Mouse (Mus musculus) hindbrain, embryonic 16.5 days (tissue): ENCODE results near the gene Tnip2. TPM values are rescaled to one million over a fixed set of nuclear protein-coding genes. Genes with fewer than 3 reads are reported as not detected.

Source experiments
- ATAC-seq: fragments of 200-750 bp; cut with Nextera tagmentation; 2 replicates; pipeline ENCODE4 v1.8.0; 2017; ENCODE audit warnings: moderate TSS enrichment, moderate library complexity
- H3K27ac ChIP-seq: fragments of 300-500 bp; sonication (generic); 2 replicates; pipeline ENCODE4 v1.5.1; 2014; ENCODE audit warnings: low read depth, mild to moderate bottlenecking, control low read depth, low read length, moderate library complexity
- H3K27me3 ChIP-seq: fragments of 300-500 bp; sonication (generic); replicated peaks from 2 replicates; pipeline ENCODE4 v1.6.1; 2014; ENCODE audit warnings: low read length; ENCODE audit not compliant: control insufficient read depth, insufficient read depth
- H3K36me3 ChIP-seq: fragments of 300-500 bp; sonication (generic); 2 replicates; pipeline ENCODE4 v1.6.1; 2014; ENCODE audit warnings: mild to moderate bottlenecking, low read length, moderate library complexity, mixed read lengths; ENCODE audit not compliant: control insufficient read depth, insufficient read depth
- H3K4me1 ChIP-seq: fragments of 300-500 bp; sonication (generic); 2 replicates; pipeline ENCODE4 v1.6.1; 2014; ENCODE audit warnings: low read depth, low read length; ENCODE audit not compliant: control insufficient read depth, insufficient read depth
- H3K4me2 ChIP-seq: fragments of 300-500 bp; sonication (generic); 2 replicates; pipeline ENCODE4 v1.6.1; 2014; ENCODE audit warnings: mild to moderate bottlenecking, low read length, control low read depth, moderate library complexity
- H3K4me3 ChIP-seq: fragments of 300-500 bp; sonication (generic); 2 replicates; pipeline ENCODE4 v1.5.1; 2014; ENCODE audit warnings: mild to moderate bottlenecking, low read length, control low read depth, moderate library complexity
- H3K9ac ChIP-seq: fragments of 300-500 bp; sonication (generic); 2 replicates; pipeline ENCODE4 v1.6.1; 2014; ENCODE audit warnings: low read depth, mild to moderate bottlenecking, control low read depth, low read length, moderate library complexity
- H3K9me3 ChIP-seq: fragments of 300-500 bp; sonication (generic); 2 replicates; pipeline ENCODE4 v1.6.1; 2014; ENCODE audit warnings: mild to moderate bottlenecking, low read length, moderate library complexity; ENCODE audit not compliant: control insufficient read depth
- WGBS: fragments of 180-500 bp; shearing (Covaris S2); extraction: QIAGEN DNeasy Blood & Tissue Kit; methylation state at CpG from one replicate; pipeline ENCODE4 v1.1.7; 2014; 5-methylcytosine and 5-hydroxymethylcytosine counted together
- polyA plus RNA-seq: library from polyadenylated mRNA; unstranded; fragments of >200 nt; fragmentation: Nextera tagmentation; extraction: Ambion mirVana; gene quantifications from 2 replicates; pipeline ENCODE4 v1.2.1, GENCODE M21; 2015

Gene Tnip2
- polyA plus RNA-seq, 1 experiment from 2014 or later: 15.1 TPM

- Histone ChIP-seq H3K9me3 (no peaks in the 10 kb centered on the region), H3K4me1 (peaks cover 9% of the 10 kb centered on the region), H3K4me3 (no peak overlapping the region), H3K9ac (no peak overlapping the region), H3K27me3 (peaks cover 3% of the 10 kb centered on the region; the same call in 1 of the 2 replicates), H3K36me3 (no peaks in the 10 kb centered on the region), H3K4me2 (no peak overlapping the region), H3K27ac (no peak overlapping the region)
- ATAC-seq: no peak
These were observed 1.3 kb upstream of the Tnip2 start for GRCm38 (mm10) chr5:34515096-34515495.

GRCm38 (mm10) chr5:34514218-34514566, 401 bp upstream of the Tnip2 start:
- peak overlapping the region; percentile 77 for H3K4me3 ChIP-seq
- 23% methylated on average over 7 of the region's 7 CpGs for WGBS
- no peak; the same call in 1 of the 2 replicates for ATAC-seq
- no peak overlapping the region for H3K27ac ChIP-seq
- no peaks in the 10 kb centered on the region for H3K9me3 ChIP-seq
- H3K36me3 ChIP-seq: no peaks in the 10 kb centered on the region
- H3K9ac ChIP-seq: peak overlapping the region; percentile 56
- peaks cover 3% of the 10 kb centered on the region; the same call in 1 of the 2 replicates for H3K27me3 ChIP-seq
- peak overlapping the region; percentile 95 for H3K4me2 ChIP-seq
- peaks cover 9% of the 10 kb centered on the region for H3K4me1 ChIP-seq

GRCm38 (mm10) chr5:34512486-34512885, 1.3 kb downstream of the Tnip2 start:
- Histone ChIP-seq H3K4me2 (no peak overlapping the region), H3K9ac (no peak overlapping the region)

GRCm38 (mm10) chr5:34502821-34503220, 11.0 kb downstream of the Tnip2 start:
- H3K9me3 ChIP-seq: no peaks in the 10 kb centered on the region
- ATAC-seq: no peak

More at GRCm38 (mm10) chr5:34512486-34512885, 1.3 kb downstream of the Tnip2 start:
- H3K36me3 ChIP-seq: no peaks in the 10 kb centered on the region
- H3K4me3 ChIP-seq: no peak overlapping the region
- H3K27me3 ChIP-seq: peaks cover 3% of the 10 kb centered on the region; the same call in 1 of the 2 replicates
- H3K27ac ChIP-seq: no peak overlapping the region
- ATAC-seq: no peak
- peaks cover 9% of the 10 kb centered on the region for H3K4me1 ChIP-seq
- WGBS: 92% methylated on average over 3 of the region's 3 CpGs
- no peaks in the 10 kb centered on the region for H3K9me3 ChIP-seq

DNA sequence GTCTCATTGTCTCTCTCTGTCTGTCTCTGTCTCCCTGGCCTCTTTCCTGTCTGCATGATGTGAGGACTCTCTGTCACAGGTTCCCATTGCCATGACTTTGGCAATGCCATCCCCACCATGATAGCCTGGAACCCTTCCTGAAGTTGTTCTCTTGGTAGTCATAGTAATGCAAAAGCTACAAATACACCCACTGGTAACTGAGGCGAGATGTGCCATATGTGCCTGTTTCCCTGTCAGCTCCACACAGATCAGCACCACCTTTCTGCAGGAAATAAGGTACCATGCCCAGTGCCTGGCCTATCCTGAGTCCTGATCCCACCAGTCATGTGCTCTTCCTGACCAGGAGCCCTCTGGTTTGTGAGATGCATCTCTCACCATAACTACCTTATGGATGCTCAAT, 11.4 kb downstream of the Tnip2 start:
- 91% methylated on average over 1 of the region's 1 CpGs for WGBS
- Histone ChIP-seq H3K4me2 (no peak overlapping the region), H3K4me3 (no peak overlapping the region), H3K36me3 (no peaks in the 10 kb centered on the region), H3K27ac (no peak overlapping the region), H3K27me3 (no peaks in the 10 kb centered on the region), H3K9ac (no peak overlapping the region), H3K4me1 (no peaks in the 10 kb centered on the region), H3K9me3 (no peaks in the 10 kb centered on the region)
- ATAC-seq: no peak

More at GRCm38 (mm10) chr5:34502821-34503220, 11.0 kb downstream of the Tnip2 start:
- Histone ChIP-seq H3K9ac (no peak overlapping the region), H3K36me3 (no peaks in the 10 kb centered on the region), H3K27me3 (no peaks in the 10 kb centered on the region), H3K4me2 (no peak overlapping the region), H3K4me3 (no peak overlapping the region), H3K27ac (no peak overlapping the region), H3K4me1 (no peaks in the 10 kb centered on the region)
- 69% methylated on average over 6 of the region's 6 CpGs for WGBS

DNA sequence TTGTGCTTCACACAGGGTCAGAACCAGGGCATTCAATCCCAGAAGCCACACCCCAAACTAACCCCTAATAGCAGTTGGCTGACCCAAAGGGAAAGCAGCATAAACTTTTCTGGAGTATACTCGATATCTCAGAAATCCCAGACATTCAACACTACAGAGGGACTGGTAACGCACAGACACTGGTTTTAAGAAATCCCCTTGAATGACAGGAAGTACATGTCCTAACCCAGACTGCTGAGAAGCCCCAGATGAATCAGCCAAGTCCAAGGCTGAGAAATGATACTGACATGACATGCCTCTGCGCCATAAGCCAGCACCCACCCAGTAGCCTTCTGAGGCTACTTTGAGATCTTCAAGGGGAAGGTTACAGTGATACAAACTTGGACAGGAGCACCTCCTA, 12.2 kb downstream of the Tnip2 start:
- WGBS: 92% methylated on average over 3 of the region's 3 CpGs
- no peak overlapping the region for H3K4me2 ChIP-seq
- no peak overlapping the region for H3K4me3 ChIP-seq
- no peaks in the 10 kb centered on the region for H3K9me3 ChIP-seq
- no peak overlapping the region for H3K27ac ChIP-seq
- H3K4me1 ChIP-seq: no peaks in the 10 kb centered on the region
- no peak for ATAC-seq
- H3K27me3 ChIP-seq: no peaks in the 10 kb centered on the region
- no peaks in the 10 kb centered on the region for H3K36me3 ChIP-seq
- no peak overlapping the region for H3K9ac ChIP-seq

DNA sequence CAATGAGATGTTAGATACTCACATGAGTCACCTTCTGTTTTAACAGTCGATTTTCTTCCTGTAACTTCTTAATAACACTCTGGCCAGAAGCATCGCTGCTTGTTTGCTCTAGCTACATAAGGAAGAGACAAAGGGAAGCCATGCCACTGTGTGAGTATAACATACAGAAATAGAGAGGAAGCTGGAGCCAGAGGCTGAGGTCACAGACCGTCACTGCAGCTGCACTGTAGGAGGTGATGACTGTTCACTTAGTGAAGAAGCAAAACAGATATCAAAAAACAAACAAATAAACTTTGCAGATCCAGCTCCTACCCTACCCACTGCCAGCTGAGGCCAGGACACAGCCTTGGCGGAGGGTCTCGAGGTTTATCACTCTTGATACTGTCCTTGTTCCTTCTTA, 12.9 kb downstream of the Tnip2 start:
- Histone ChIP-seq H3K27ac (no peak overlapping the region), H3K36me3 (no peaks in the 10 kb centered on the region), H3K4me3 (no peak overlapping the region), H3K27me3 (no peaks in the 10 kb centered on the region), H3K4me1 (no peaks in the 10 kb centered on the region), H3K9me3 (no peaks in the 10 kb centered on the region), H3K9ac (no peak overlapping the region), H3K4me2 (no peak overlapping the region)
- no peak for ATAC-seq
- WGBS: 79% methylated on average over 5 of the region's 5 CpGs

DNA sequence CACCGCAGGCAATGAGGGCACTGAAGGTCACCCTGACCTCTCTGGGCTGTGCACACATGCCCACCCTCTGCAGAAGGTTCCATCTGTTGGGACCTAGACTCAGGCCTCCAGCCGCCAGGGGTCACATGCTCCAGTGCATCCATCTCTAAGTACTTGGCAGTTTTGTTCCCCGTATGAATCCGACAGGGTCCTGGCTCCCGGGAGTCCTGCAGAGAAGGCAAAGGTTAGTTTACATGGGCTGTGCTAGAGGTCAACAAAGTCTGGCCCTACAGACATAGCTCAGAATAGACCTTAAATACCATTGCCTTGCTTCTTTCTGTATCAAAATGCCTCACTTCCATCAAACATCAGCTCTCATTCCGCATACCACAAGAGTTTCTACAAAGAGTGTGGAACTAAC, 17.0 kb downstream of the Tnip2 start:
- WGBS: 67% methylated on average over 6 of the region's 6 CpGs
- H3K27ac ChIP-seq: no peak overlapping the region
- H3K4me2 ChIP-seq: no peak overlapping the region
- no peak for ATAC-seq
- no peaks in the 10 kb centered on the region for H3K27me3 ChIP-seq
- H3K4me1 ChIP-seq: no peaks in the 10 kb centered on the region
- no peaks in the 10 kb centered on the region for H3K9me3 ChIP-seq
- no peak overlapping the region for H3K9ac ChIP-seq
- H3K4me3 ChIP-seq: no peak overlapping the region
- no peaks in the 10 kb centered on the region for H3K36me3 ChIP-seq

DNA sequence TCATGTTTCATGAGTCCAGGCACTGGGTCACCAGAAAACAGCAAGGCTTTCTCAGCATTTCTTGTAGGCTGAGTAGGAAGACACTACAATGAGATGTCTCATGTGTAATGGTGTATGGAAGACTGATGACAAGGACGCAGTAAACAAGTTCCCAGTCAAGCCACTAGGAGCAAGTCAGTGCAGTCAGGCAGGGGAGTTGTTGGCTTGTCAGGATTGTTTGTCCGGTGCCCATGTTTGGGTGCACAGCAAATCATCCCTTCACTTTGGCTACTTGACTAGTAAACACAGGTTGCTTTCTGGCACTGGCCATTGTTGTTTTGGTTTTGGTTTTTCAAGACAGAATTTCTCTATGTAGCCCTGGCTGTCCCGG, 24.4 kb downstream of the Tnip2 start:
- peaks cover 14% of the 10 kb centered on the region for H3K36me3 ChIP-seq
- H3K4me1 ChIP-seq: no peaks in the 10 kb centered on the region
- no peaks in the 10 kb centered on the region for H3K9me3 ChIP-seq
- ATAC-seq: peak; percentile 24; the same call in 1 of the 2 replicates
- no peak overlapping the region for H3K4me3 ChIP-seq
- no peaks in the 10 kb centered on the region for H3K27me3 ChIP-seq
- H3K27ac ChIP-seq: no peak overlapping the region; the same call in 1 of the 2 replicates
- no peak overlapping the region for H3K4me2 ChIP-seq
- H3K9ac ChIP-seq: no peak overlapping the region
- WGBS: 80% methylated on average over 3 of the region's 3 CpGs
